17 mouse cellular contexts compared by ENCODE assay signal in genomic region chr14:64580086-64580485, GRCm38 (mm10).
DNase-seq lines count a peak whose midpoint lies in the region; ATAC-seq and TF ChIP-seq lines count a peak whose summit lies in the region.
"Had no signal": no experiment of that assay in that cellular context is flagged by ENCODE, and none has a peak within 500 bp of the region (broad histone marks: within the 10 kb centered on the region; RNA-seq: fewer than 3 reads in every experiment).

No protein-coding gene starts in this region.

- intact Hi-C loops in gastrocnemius, postnatal 36 days (cut with DNase I), result no loop called here

- no peak for TF ChIP-seq CTCF in E14TG2a.4 (conservative IDR thresholded peaks at IDR 0.05; ENCODE audit: low read length)

- H3K9ac ChIP-seq in forebrain, embryonic 13.5 days, result no peak overlapping the region
- no peak overlapping the region for H3K9ac ChIP-seq in forebrain, embryonic 15.5 days (replicated peaks)
- H3K9ac ChIP-seq in midbrain, embryonic 15.5 days, result no peak overlapping the region
- H3K9ac ChIP-seq: embryonic facial prominence, embryonic 15.5 days; limb, embryonic 15.5 days; liver, postnatal 0 days had no signal

- peaks cover 44% of the 10 kb centered on the region for H3K4me1 ChIP-seq in forebrain, embryonic 13.5 days
- peaks cover 20% of the 10 kb centered on the region for H3K4me1 ChIP-seq in forebrain, embryonic 10.5 days
- H3K4me1 ChIP-seq in E14TG2a.4 (replicated peaks; ENCODE audit: low read depth, low read length), result peaks cover 60% of the 10 kb centered on the region
- H3K4me1 ChIP-seq in forebrain, embryonic 15.5 days, result peaks cover 43% of the 10 kb centered on the region
- H3K4me1 ChIP-seq in midbrain, embryonic 15.5 days, result peaks cover 60% of the 10 kb centered on the region
- H3K4me1 ChIP-seq: embryonic facial prominence, embryonic 15.5 days; limb, embryonic 15.5 days had no signal

- no peak overlapping the region for H3K4me3 ChIP-seq in forebrain, embryonic 13.5 days
- no peak overlapping the region for H3K4me3 ChIP-seq in forebrain, embryonic 10.5 days
- H3K4me3 ChIP-seq in E14TG2a.4 (replicated peaks; ENCODE audit: low read length), result peak overlapping the region; percentile 37; the same call in 1 of the 2 replicates
- no peak overlapping the region for H3K4me3 ChIP-seq in forebrain, embryonic 15.5 days
- no peak overlapping the region for H3K4me3 ChIP-seq in midbrain, embryonic 15.5 days
- H3K4me3 ChIP-seq: embryonic facial prominence, embryonic 15.5 days; limb, embryonic 15.5 days had no signal

- peaks cover 22% of the 10 kb centered on the region for H3K27me3 ChIP-seq in forebrain, embryonic 13.5 days
- H3K27me3 ChIP-seq in forebrain, embryonic 10.5 days (ENCODE audit: poor library complexity, severe bottlenecking), result peaks cover 67% of the 10 kb centered on the region
- peaks cover 4% of the 10 kb centered on the region for H3K27me3 ChIP-seq in E14TG2a.4 (ENCODE audit: insufficient read depth, low read length)
- no peaks in the 10 kb centered on the region for H3K27me3 ChIP-seq in forebrain, embryonic 15.5 days
- no peaks in the 10 kb centered on the region for H3K27me3 ChIP-seq in midbrain, embryonic 15.5 days (replicated peaks)

- 69% methylated on average over 4 of the region's 4 CpGs for WGBS in forebrain, embryonic 13.5 days
- WGBS in forebrain, embryonic 10.5 days, result 81% methylated on average over 4 of the region's 4 CpGs
- WGBS in forebrain, embryonic 15.5 days, result 67% methylated on average over 4 of the region's 4 CpGs
- WGBS in midbrain, embryonic 15.5 days, result 64% methylated on average over 4 of the region's 4 CpGs

- no peaks in the 10 kb centered on the region for H3K36me3 ChIP-seq in forebrain, embryonic 13.5 days (ENCODE audit: poor library complexity, severe bottlenecking)
- no peaks in the 10 kb centered on the region for H3K36me3 ChIP-seq in forebrain, embryonic 10.5 days (replicated peaks)
- no peaks in the 10 kb centered on the region for H3K36me3 ChIP-seq in E14TG2a.4 (ENCODE audit: insufficient read depth, low read length)
- no peaks in the 10 kb centered on the region for H3K36me3 ChIP-seq in forebrain, embryonic 15.5 days
- no peaks in the 10 kb centered on the region for H3K36me3 ChIP-seq in midbrain, embryonic 15.5 days (replicated peaks)
- H3K36me3 ChIP-seq: embryonic facial prominence, embryonic 15.5 days; limb, embryonic 15.5 days had no signal

- H3K4me2 ChIP-seq in forebrain, embryonic 13.5 days, result no peak overlapping the region
- H3K4me2 ChIP-seq in forebrain, embryonic 15.5 days (replicated peaks), result no peak overlapping the region
- H3K4me2 ChIP-seq in midbrain, embryonic 15.5 days, result no peak overlapping the region
- H3K4me2 ChIP-seq: embryonic facial prominence, embryonic 15.5 days; limb, embryonic 15.5 days had no signal

- H3K27ac ChIP-seq in forebrain, embryonic 13.5 days, result peak overlapping the region; percentile 36; the same call in 1 of the 2 replicates
- no peak overlapping the region for H3K27ac ChIP-seq in forebrain, embryonic 10.5 days
- H3K27ac ChIP-seq in forebrain, embryonic 15.5 days (replicated peaks), result peak overlapping the region; percentile 79; the same call in 1 of the 2 replicates
- H3K27ac ChIP-seq in midbrain, embryonic 15.5 days, result peak overlapping the region; percentile 100
- H3K27ac ChIP-seq: embryonic facial prominence, embryonic 15.5 days; limb, embryonic 15.5 days had no signal

- no peak for DNase-seq in forebrain, embryonic 10.5 days (ENCODE audit: extremely low spot score, low spot score)
- DNase-seq in spleen, adult 18-20 months, result no peak
- DNase-seq in retina, postnatal 1 day, result no peak
- no peak for DNase-seq in gastrocnemius, postnatal 36 days
- DNase-seq: cerebellum, adult 8-10 months; embryo, embryonic 11 days; gastrocnemius, postnatal 14 days; kidney, adult 2 months; kidney, postnatal 25 days; liver, postnatal 0 days had no signal

- no peaks in the 10 kb centered on the region for H3K9me3 ChIP-seq in forebrain, embryonic 13.5 days (replicated peaks)
- H3K9me3 ChIP-seq in forebrain, embryonic 10.5 days, result no peaks in the 10 kb centered on the region
- H3K9me3 ChIP-seq in E14TG2a.4 (ENCODE audit: low read length), result no peaks in the 10 kb centered on the region
- H3K9me3 ChIP-seq in forebrain, embryonic 15.5 days, result no peaks in the 10 kb centered on the region
- H3K9me3 ChIP-seq in midbrain, embryonic 15.5 days, result no peaks in the 10 kb centered on the region
- H3K9me3 ChIP-seq: embryonic facial prominence, embryonic 15.5 days; limb, embryonic 15.5 days had no signal

- no peak for ATAC-seq in forebrain, embryonic 13.5 days
- no peak for ATAC-seq in forebrain, embryonic 15.5 days (replicated peaks)
- no peak for ATAC-seq in midbrain, embryonic 15.5 days (replicated peaks)
- ATAC-seq: activated CD4-positive, CD25-positive, alpha-beta regulatory T cell, adult 4 months; liver, postnatal 0 days had no signal
